Mouse (Mus musculus) left cerebral cortex, adult 18-20 months (tissue): Measurements from ENCODE around the gene 0610010K14Rik. TPM values are rescaled to one million over a fixed set of nuclear protein-coding genes. Genes with fewer than 3 reads are reported as not detected.
A peak's percentile ranks its signal among the peaks of the same experiment; 100 is the strongest.

Experiments used
- DNase-seq, 2 experiments: peaks; one replicate each; pipeline ENCODE4 v3.0.0; 2021 to 2022; ENCODE audit warnings: low spot score in 2 of 2, mixed read lengths in 1 of 2
- total RNA-seq, 2 experiments: library from RNA; stranded (reverse); gene quantifications; 2 replicates each; pipeline ENCODE4 v1.2.3; 2021

Gene 0610010K14Rik
- total RNA-seq, 2 experiments from 2014 or later = 44.6 to 47.2 TPM

DNA sequence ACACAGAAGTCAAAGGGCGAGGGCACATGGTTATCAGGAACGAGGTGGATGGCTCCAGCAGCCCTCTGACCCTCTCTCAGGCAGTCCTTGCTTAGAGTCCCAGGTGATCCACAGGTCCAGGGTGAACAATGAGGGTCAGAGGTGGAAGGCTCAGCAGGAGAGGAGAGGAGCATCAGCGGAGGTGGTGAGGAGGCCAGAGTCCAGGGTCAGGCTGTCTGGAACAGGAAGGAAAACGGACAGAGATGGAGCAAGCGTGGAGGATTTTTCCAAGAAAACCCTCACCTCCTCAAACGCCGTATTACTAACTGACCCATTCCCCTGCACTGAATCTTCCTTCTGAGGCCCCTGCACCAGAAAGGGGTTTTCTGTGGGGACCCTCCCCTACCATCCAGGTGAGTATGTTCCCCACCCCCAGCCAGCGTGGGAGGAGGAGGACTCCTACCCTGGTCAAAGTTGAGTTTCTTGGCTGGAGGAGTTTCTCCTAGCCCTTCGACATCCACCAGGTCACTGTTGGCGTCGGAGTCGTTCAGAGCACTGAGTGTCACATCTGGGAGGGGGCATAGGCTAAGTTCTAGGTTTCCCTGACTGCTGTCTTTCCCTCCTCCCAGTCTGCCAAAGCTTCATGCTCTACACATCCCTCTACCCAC lies 2.3 kb downstream of the 0610010K14Rik start:
- DNase-seq = no peak

DNA sequence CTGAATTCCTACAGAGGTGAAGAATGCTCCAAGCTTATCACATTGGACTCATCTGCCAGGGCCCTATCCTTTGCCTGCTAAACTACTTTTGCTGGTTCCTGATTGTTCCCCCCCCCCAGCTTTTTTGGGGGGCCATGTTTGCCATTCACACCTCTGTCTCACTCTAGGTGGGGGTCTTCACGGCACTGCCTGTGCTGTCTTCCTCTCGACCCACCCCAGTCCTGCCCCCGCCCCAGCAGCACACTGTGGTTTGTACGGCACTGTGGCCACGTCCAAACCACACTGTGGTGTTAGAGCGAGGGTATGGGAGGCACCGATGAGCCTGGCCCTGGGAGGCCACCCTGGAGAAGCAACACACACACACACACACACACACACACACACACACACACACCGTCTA lies 3.2 kb downstream of the 0610010K14Rik start:
- no peak for DNase-seq

DNA sequence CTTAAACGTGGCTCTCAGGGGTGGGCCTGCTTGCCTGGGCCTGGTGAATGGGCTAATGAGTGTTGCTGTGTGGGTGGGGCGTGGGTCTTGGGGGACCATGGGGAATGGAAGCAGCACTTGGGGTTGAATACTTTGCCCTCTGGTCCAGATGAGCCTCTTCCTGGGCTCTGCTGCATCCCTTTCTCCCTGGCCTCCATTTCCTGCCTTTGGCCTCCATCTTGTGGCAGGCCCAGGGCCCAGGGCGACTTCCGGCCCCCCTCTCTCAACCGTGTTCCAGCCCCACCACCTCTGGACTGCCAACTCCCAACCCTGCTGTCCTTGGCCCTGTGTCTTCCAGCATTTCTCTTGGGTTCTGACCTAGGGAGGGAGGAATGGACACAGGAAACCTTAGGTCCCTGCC lies 3.7 kb downstream of the 0610010K14Rik start:
- no peak for DNase-seq

DNA sequence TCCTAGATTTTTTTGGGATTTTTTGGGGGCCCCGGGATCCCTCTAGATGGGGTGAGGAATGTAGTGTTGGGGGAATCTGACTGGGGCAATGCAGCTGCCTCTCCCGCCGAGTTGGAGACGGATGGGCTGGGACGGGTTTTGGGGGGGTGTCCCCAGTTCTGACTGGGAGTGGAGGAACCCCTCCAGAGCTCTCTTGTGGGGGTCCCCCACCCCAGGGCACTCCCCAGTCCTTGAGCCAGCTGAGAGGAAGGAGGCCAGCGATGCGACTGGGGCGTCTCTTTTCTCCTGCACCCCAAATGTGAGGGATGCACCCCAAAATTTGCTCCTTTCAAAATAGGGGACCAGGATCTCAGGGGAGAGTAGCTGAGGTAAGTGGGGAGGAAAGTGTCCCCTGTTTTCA lies 4.7 kb downstream of the 0610010K14Rik start:
- DNase-seq = no peak

DNA sequence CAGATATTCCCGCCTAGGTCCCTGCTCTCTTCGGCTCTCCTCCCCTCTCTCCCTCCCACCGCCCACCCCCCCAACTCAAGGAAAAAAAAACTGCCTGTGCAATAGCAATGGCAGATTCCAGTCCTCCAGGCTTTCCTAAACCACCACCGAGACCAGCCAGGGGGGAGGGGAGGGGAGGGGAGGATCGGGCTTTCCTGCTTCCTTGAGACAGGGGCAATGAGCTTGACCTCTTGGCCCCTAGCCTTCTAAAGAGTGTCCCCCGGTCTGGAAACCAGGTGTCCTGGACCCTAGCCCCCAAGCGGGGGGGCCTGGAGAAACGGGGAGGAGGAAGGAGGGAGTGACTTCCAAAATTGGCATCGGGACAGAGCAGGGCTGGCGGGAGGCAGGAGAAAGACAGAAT lies 5.2 kb downstream of the 0610010K14Rik start:
- no peak for DNase-seq

DNA sequence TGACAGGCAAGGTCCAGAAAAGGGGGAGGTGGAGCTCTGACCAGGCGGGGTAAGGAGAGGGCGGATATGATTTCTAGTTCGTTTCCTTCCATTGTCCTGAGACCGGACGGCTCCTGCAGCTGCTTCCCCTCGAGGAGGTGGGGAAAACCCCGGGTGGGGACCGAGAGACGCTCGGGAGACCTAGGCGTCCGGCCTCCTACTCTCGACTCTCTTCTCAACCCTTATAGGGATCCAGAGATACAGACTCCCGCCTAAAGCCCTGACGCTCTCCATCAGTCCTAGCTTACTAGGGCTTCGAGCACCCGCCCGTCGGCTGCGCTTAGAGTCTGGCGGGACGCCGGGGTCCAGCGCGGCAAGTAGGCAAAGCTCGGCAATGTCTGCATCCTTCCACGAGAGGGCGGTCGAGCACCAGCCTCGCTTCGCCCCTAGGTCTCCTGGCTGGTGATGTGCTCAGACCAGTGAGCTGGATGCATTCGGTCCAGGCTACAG lies 7.4 kb downstream of the 0610010K14Rik start:
- DNase-seq = peak; percentile 78 to 83

DNA sequence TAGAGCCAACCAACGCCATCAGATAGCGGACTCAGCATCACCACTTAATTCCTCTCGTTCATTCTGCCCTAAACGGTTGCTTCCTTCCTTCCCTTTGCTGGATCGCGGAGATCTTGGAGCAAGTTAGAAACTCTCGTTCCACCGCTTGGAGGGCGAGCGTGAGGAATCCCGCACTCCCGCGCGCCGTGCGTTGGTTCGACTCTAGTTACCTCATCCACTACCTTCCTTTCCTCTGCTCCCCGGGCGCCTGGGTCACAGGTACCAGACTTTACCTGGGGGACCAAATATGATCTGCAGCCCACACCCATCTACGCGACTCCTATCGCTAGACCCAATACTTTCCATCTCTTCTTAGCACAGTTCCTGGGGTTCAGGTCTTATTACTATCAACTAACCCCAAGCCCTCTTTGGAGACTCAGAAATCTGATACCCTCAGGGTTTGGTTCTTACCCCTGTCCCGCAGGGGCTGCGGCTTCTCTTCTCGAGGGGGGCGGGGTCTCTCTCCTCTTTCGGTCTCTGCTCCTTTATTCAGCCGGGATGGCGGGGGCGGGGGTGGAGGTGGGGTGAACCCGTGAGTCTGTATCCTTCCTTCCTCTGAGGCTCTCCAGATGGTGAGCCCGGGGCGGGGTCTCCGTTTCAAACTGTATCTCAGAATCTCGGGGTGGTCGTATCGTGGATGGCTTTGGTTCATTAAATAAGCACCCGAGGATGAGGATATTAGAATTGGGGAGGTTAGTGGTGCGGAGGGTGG lies 8.3 kb downstream of the 0610010K14Rik start, which contains the start of gene Bcl6b:
TSS of gene Bcl6b (minus strand) at position 539 of the 751 bp plus-strand sequence.
- DNase-seq = no peak

DNA sequence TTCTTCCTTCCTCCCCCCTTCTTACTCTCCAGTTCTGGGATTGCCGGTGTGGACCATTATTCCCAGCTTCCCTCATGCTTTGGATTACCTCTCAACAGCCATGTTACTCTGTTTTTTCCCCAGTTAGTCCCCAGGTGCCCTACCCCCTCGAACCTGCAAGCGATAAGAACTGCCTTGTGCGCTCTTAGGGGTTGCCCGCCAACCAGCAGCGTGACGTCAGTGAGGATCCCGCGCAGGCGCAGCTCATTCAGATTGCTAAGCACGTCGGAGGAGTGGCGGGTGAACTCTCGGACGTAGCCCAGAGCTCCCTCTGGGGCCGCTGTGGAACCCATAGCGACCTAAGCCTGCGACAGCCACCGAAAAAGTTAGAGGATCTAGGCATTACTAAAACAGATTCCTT lies 8.9 kb downstream of the 0610010K14Rik start:
- DNase-seq = peak; percentile 81 to 82

DNA sequence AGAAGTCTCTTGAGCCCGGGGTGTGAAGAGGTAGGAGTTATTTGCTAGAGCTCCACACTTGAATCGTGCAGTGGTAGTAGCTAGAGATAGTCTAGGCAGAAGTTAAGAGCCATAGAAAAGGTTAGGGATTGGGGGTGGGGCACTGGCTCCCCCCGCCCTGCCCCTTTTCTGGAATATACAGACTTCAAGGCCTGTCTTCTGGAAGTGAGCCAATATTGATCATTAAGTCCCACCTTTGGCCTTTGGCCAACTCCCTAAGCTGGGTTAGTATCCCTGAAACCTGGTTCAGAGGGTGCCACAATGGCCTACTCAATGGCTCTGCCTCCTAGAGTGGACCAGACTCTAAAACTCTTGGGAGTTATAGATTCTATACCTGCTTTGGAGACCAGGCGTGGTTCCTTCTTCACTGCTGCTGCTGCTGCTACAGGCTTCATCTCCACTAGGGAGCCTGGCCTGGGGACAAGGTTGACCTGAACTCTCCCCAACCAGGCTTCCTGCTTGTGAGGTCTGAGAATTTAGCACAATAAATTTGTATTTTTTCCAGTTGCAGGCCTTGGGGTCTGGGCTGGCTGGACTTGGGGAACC lies 10.0 kb downstream of the 0610010K14Rik start:
- DNase-seq = no peak

DNA sequence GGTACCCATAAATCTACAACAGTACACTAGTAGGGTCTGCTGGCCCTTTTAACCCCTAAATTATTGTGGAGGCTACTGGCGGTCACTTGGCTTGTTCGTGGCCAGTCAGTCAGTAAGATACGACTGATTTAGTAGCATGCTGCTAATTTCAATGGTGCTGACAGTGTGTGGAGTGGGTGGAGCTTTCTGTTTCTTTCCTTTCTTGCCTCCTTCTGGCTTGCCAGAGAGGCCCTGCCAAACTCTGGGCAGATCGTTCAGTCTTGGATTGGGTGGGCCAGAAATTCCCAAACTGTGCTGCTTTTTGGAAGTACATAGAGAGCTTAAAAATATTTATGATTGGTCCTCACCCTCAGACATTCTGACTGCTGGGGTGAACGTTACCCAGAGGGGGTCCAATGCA lies 10.6 kb downstream of the 0610010K14Rik start:
- DNase-seq = no peak

DNA sequence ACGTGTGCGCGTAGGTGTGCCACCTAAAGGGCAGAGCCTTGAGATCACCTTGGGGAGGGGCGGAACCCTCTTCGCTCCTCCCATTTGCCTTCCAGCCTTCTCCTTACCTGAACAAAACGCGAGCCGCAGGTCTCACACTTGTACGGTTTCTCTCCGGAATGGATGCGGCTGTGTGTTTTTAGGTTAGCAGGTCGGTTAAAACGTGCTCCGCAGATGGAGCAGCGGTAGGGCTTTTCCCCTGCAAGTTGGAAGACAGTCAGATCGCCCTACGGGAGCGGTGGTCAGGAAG lies 11.2 kb downstream of the 0610010K14Rik start:
- DNase-seq = no peak

DNA sequence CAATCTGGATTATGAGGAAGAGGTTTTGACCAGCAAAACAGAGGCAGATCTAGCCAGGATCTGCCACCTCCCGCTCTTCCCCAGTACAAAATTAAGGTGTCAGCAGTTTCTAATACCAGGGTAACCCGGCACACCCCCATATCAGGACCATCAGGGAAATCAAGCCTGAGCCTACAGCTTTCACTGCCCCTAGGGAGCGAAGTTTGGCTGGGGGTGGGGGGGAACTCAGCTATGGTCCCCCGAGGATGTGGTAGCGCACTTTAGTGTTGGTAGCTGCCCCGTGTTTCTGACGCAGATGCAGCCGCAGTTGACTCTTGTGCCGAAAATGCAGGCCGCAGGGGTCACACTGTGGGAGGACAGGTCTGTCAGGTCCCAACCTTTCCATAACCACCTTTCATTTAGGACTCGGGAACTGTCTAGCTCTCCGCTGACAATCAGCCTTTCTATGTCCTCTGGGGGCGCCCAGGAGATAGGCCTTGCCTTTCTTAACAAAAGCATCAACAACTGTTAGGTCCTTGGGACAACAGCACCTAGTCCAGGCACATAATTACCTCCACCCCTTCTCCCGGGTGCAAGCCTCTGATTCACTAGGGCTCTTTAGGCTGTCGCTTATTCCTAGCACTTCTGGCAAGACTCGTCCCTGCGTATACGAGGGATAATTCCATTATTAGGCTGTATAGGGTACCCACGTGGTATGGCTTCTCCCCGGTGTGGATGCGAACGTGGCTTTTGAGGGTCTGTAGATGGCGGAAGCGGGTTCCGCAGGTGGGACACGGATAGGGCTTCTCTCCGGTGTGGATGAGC lies 11.7 kb downstream of the 0610010K14Rik start:
- DNase-seq = no peak

DNA sequence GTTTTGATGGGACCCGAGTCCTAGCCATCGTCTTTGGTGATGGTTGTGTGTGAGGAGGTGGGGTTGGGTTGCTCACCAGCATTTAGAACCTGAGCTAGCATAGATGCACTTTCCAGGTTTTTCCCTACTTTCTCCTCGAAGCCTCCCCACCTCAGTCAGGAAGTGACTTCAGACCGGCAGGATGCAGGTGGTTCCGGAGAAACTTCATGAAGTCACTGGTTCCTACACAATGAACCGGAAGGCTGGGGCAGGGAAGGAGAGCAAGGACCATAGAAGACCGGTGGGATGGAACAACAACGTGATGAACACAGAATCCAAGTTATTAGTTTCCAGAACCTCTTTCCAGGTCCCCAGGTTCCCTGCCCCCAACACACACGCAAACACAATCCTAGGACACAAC lies 14.0 kb downstream of the 0610010K14Rik start:
- DNase-seq = no peak

DNA sequence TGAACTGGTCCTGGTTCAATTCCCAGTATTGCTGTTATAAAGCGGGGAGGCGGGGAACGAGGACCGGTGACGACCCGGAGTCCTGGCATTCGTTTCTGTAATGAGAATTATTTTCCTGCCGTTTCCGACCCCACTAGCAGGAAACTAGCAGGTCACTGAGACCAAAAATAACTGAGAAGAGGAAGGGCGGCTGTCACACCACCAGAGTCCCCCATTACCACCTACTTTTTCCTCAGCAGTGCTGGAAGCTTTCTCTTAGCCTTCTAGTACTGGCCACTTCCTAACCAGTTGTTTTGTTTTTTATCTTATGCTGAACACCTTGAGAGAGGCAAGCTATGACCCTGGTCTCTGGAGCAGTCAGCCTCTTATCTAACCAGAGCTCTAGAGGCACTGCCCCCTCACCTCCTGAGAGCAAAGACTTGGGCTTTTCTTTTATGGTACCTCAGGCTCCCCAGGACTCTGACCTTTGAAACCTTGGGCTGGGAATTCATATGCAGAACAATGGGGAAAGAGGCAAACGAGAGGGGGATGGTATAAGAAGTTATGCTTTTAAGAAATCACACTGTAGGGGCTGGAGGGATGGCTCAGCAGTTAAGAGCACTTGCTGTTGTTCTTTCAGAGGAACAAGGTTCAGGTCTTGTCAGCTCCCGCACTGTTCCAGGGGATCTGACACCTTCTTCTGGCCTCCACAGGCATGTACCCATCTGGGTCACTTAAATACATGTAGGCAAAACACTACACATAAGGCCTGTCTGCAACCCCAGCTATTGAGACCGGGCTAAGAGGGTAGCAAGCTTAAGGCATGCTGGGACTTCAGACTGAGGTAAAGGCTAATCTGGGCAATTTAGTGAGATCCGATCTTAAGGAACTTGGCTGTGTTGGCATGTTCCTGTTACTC lies 15.9 kb downstream of the 0610010K14Rik start:
- no peak for DNase-seq

DNA sequence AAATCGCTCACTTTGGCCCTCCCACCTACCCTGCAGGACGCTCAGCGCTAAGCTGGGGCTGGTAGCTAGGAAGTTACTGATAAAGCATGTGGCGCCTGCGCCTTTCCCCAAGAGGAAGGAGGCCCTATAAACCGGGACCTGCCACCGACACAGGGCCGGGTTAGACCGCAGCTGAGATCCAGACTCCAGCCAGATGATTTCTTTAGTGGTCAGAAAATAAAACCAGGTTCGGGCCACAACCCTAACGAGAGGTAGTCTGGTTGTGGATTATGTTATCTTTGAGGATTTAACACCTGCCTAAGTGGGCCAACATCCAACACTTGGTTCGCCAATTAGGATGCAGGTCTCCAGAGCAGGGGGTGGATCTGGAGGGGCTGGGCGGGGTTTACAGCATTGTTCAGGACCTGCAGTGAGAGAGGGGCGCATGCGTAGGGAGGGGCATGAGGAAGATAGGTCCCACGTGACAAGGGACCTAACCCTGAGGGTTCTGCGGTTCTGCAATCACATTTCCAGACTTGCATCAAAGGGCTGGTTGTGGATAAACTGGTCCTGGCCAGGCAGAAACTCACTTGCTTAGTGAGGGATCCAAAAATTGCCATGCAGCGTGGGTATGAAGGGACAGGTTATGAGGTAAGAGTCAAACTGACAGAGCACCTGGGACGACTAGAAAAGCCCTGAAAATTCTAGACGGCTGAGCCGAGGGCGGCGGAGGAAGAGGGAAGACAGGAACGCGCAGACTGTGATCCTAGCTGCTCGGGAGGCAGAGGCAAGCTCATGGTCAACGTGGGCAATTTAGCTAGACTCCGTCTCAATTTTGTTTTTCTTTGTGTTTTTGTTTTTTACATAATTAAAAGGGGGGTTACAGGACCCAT lies 16.7 kb downstream of the 0610010K14Rik start, which contains the start of gene Slc16a13:
TSS of gene Slc16a13 (minus strand) at position 334 of the 872 bp plus-strand sequence.
- peak; percentile 89 to 94 for DNase-seq

DNA sequence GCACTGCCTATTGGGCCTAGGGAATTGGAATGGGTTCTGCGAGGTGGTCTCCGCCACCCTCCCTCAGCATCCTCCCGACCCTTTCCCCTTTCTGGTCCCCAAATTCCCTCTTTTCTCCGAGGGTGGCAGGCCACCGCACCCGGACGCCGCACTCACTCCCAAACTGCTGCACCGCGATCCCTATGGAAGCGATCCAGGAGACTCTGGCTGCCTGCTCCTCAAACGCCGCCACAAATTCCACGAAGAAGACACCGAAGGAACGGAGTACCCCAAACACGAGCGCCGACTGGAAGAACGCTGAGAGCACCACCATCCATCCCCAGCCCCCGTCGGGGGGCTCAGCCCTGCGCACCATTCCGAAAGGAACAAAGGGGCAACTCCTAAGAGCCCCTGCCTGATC lies 17.4 kb downstream of the 0610010K14Rik start:
- DNase-seq = no peak

DNA sequence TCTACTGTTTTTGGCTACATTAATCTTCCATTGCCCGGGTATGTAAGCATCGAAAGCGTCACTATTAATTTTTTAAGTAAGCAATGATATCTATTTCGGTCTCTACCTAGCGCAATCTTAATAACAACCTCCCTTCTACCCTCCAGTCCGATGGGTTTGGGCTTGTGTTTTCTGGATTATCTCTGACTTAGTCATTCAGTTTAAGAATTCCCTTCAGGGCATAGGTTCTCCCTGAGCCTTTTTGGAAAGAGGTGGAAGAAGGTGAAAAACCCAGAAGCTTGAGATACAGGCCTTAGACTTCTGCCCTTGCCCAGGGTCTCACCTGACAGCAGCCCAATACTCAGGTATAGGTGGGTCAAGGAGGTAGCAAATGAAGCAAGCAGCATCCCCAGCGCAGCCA lies 17.8 kb downstream of the 0610010K14Rik start:
- DNase-seq = no peak

DNA sequence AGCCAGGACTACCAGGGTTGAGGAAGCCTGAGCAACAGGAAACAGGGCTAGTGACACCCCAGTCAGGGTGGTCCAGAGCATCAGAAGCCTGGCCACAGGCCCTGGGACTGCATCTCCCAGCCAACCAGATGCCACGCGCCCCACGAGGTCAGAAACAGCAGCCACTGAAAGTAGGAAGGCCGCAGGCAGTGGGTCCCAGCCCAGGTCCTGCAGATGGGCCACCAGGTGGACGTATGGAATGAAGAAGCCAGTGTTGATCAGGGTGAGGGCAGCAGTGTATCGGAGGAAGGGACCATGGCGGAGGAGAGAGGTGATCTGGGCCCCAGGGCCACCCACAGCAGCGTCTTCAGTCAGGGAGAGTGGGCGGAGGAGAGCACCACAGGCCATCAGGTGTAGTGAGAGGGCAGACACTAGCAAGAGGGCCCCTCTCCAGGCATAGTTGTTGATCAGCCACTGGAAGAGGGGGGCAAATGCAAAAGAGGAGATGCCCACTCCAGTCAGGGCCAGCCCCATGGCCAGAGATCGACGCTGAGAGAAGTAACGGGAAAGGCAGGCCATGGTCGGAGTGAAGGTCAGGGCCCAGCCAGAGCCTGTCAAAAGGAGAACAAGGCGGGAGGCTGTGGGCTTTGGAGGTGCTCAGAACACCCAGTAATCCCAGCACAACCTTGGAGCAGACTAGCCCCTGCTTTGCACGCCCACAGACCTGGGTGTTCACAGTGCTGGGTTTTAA lies 18.8 kb downstream of the 0610010K14Rik start:
- DNase-seq = no peak

DNA sequence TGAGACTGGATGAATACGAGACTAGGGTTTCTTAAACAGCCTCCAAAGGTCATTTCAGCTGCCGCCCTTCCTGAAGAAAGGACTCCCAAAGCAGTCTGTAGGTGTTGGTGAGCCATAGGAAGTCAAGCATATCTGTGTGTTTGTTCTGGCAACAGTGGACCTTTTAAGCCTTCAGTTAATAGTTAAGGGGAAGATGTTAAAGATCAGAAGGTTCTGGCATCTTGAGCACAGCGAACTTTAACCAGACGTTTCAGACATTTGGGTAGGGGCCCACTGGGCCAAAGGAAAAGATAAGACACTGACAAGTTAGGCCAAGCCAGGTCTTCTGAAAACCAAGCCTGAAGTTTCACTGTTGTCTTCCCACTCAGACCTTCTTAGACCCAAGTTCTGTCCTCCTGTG lies 19.7 kb downstream of the 0610010K14Rik start:
- no peak for DNase-seq
